Mouse (Mus musculus) left cerebral cortex, adult 9 months (tissue): ENCODE results near the gene Hpse2.

ENCODE experiments used
- DNase-seq, 2 experiments: peaks; one replicate each; pipeline ENCODE4 v3.0.0; 2022; ENCODE audit warnings: low spot score in 2 of 2

Hpse2 gene

GRCm38 (mm10) chr19:42737753-42738152 is 650.4 kb downstream of the Hpse2 start:
- no peak for DNase-seq
